Mouse (Mus musculus): Measurements from ENCODE around the gene Enox1.

DNA sequence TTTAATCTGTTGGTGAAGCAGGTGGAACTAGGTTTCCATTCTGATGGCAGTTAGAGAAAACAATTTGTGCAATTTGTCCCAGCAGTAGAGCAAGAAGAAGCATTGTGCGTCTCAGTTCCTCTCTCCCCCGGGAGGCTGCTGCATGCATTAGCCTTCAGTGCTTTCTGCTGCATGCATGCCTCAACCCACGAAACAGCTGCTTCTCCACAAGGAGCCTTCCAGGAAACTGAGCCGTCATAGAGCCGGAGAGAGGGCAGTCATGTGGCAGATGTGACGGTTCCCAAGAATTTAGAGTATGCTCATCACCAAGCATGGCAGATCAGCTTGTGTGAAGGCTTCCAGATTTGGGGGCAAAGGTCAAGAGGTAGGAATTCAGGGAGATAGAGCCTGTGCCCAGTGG, 480.4 kb downstream of the Enox1 start:
- no peak for TF ChIP-seq TAL1 (IDR thresholded peaks at IDR 0.05; ENCODE audit: low read length)
- TF ChIP-seq GATA1 (IDR thresholded peaks at IDR 0.05; ENCODE audit: low read length) = no peak
